Mouse (Mus musculus) limb, embryonic 15.5 days (tissue): ENCODE results near the gene Map3k1. TPM values are rescaled to one million over a fixed set of nuclear protein-coding genes. Genes with fewer than 3 reads are reported as not detected.
"Not testable (repeated sequence)": the region's sequence is repeated elsewhere in the genome, so short reads cannot be mapped to it uniquely, and the experiment has no call there.

ENCODE experiments used
- ATAC-seq: fragments of 200-750 bp; cut with Nextera tagmentation; 2 replicates; pipeline ENCODE4 v1.8.0; 2017; ENCODE audit warnings: low read depth, moderate TSS enrichment; ENCODE audit not compliant: insufficient number of reproducible peaks, low FRiP score, low TSS enrichment
- H3K27ac ChIP-seq: fragments of 300-500 bp; sonication (generic); 2 replicates; pipeline ENCODE4 v1.5.1; 2015; ENCODE audit warnings: moderate library complexity, mild to moderate bottlenecking, inconsistent platforms
- H3K27me3 ChIP-seq: fragments of 300-500 bp; sonication (generic); 2 replicates; pipeline ENCODE4 v1.6.1; 2015; ENCODE audit warnings: inconsistent platforms
- H3K36me3 ChIP-seq: fragments of 300-500 bp; sonication (generic); 2 replicates; pipeline ENCODE4 v1.6.1; 2015; ENCODE audit warnings: inconsistent platforms
- H3K4me1 ChIP-seq: fragments of 300-500 bp; sonication (generic); 2 replicates; pipeline ENCODE4 v1.6.1; 2015; ENCODE audit warnings: inconsistent platforms
- H3K4me2 ChIP-seq: fragments of 300-500 bp; sonication (generic); 2 replicates; pipeline ENCODE4 v1.6.1; 2015; ENCODE audit warnings: mild to moderate bottlenecking, inconsistent platforms
- H3K4me3 ChIP-seq: fragments of 300-500 bp; sonication (generic); 2 replicates; pipeline ENCODE4 v1.5.1; 2015; ENCODE audit warnings: mild to moderate bottlenecking, inconsistent platforms
- H3K9ac ChIP-seq: fragments of 300-500 bp; sonication (generic); 2 replicates; pipeline ENCODE4 v1.6.1; 2015; ENCODE audit warnings: inconsistent platforms
- H3K9me3 ChIP-seq: fragments of 300-500 bp; sonication (generic); 2 replicates; pipeline ENCODE4 v1.6.1; 2016; ENCODE audit warnings: inconsistent platforms
- WGBS: fragments of 180-500 bp; shearing (Covaris S2); methylation state at CpG from one replicate; pipeline ENCODE4 v1.1.7; 2015; 5-methylcytosine and 5-hydroxymethylcytosine counted together
- polyA plus RNA-seq: library from polyadenylated mRNA; unstranded; fragments of >200 nt; fragmentation: Nextera tagmentation; extraction: Ambion mirVana; gene quantifications from 2 replicates; pipeline ENCODE4 v1.2.1, GENCODE M21; 2015

Gene Map3k1
- polyA plus RNA-seq, 1 experiment from 2014 or later, result 14.5 TPM

DNA sequence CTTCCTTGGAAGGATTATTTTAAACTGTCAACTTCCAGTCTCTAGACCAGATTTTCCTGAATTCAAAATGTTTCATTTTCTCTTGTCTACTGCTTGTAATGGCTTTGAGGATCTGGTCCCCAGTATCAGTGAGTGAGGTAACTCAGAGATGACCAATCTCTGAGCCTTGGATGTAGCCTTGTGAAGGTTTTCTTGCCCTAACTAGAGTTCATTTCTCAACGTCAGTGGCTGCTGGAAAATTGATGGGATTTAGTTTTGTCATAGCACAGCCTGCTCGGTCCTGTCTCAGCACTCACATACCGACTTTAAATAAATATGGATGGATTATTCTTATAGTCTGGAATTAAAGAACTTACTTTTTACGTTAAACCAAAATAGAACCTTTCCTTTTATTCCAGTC lies 98.3 kb downstream of the Map3k1 start:
- Histone ChIP-seq H3K9me3 (no peaks in the 10 kb centered on the region), H3K27me3 (no peaks in the 10 kb centered on the region), H3K9ac (no peak overlapping the region), H3K36me3 (peaks cover 90% of the 10 kb centered on the region), H3K4me3 (no peak overlapping the region), H3K27ac (no peak overlapping the region), H3K4me2 (no peak overlapping the region), H3K4me1 (no peaks in the 10 kb centered on the region)
- no peak for ATAC-seq
- WGBS, result 83% methylated on average over 4 of the region's 4 CpGs

- peaks cover 72% of the 10 kb centered on the region for H3K36me3 ChIP-seq
- not testable (repeated sequence) for H3K9me3 ChIP-seq, H3K4me1 ChIP-seq, H3K4me3 ChIP-seq, H3K27ac ChIP-seq, ATAC-seq, H3K4me2 ChIP-seq, H3K27me3 ChIP-seq, H3K9ac ChIP-seq
- 87% methylated on average over 4 of the region's 4 CpGs for WGBS
These were observed 104.8 kb downstream of the Map3k1 start for GRCm38 (mm10) chr13:111703952-111704351.

GRCm38 (mm10) chr13:111703396-111703795 lies 105.4 kb downstream of the Map3k1 start:
- no peaks in the 10 kb centered on the region for H3K27me3 ChIP-seq
- H3K9ac ChIP-seq, result no peak overlapping the region
- H3K4me2 ChIP-seq, result no peak overlapping the region
- WGBS, result 96% methylated on average over 10 of the region's 10 CpGs
- H3K27ac ChIP-seq, result no peak overlapping the region
- no peak overlapping the region for H3K4me3 ChIP-seq
- no peaks in the 10 kb centered on the region for H3K9me3 ChIP-seq
- H3K36me3 ChIP-seq, result peaks cover 66% of the 10 kb centered on the region
- no peak for ATAC-seq
- no peaks in the 10 kb centered on the region for H3K4me1 ChIP-seq

Other genes starting within 250 kb of the Map3k1 start
- gene Gm10198, start 216.2 kb downstream of the Map3k1 start, polyA plus RNA-seq, result not detected in 2 replicates
- gene Mier3, start 128.0 kb downstream of the Map3k1 start, polyA plus RNA-seq, result 21.6 and 25.2 TPM in 2 replicates